Mouse (Mus musculus): ENCODE measurements at regions not wholly inside any gene's neighbourhood (a gene's known extent, or its start where the extent isn't known, plus 50 kb on each side); places are given as distances from the start of the nearest gene placed in this dataset.
"Not testable (repeated sequence)": the region's sequence is repeated elsewhere in the genome, so short reads cannot be mapped to it uniquely, and the experiment has no call there.

- no peak for DNase-seq (ENCODE audit: low read depth, low spot score)
These were observed 54.4 kb upstream of the Tcf12 start for GRCm38 (mm10) chr9:72166084-72166483.

DNA sequence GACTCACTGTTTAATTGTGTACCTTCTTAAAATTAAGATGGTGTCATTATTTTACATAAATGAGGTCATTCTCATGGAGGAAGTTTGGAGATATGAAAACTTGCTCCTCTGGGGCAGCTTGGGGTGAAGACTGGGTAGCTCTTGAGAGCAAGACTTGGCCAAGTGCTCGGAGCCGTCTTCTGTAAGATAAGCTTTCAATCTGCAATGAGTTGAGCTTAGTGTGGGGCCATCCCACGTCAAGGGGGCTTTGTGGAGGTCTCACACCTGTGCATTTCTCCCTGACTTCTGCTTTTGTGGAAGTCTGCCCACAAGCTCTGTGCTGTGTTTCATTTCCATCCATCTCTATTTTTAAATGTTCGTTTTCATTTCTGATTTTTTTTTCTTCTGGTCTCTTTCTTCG lies 54.9 kb upstream of the Tcf12 start:
- no peak for DNase-seq (ENCODE audit: low read depth, low spot score)

GRCm38 (mm10) chr9:72169231-72169630 lies 57.6 kb upstream of the Tcf12 start:
- peak; percentile 38 for DNase-seq (ENCODE audit: low read depth, low spot score)

DNA sequence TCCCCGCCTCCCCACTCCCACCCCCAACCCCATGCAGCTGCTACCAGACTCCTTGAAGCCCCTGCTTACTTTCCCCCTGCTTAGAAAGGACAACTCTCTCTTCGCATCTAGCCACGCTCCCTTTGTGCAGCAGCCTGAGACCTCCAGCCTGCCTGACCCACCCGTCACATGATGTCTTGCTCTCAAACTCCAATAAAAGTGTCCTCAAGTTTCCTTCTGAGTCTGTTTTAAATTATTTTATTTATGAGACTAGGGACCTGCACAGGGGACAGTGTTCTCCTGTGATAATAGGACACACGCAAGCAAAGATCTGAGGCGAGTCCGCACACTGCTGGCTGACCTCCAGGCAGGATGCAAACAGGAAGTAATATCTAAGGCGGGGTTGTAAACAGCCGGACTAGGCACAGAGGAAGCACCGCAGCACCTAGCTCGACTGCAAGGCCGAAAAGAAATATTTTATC lies 58.1 kb upstream of the Tcf12 start:
- peak; percentile 66 for DNase-seq (ENCODE audit: low read depth, low spot score)

GRCm38 (mm10) chr9:72170235-72170634 lies 58.6 kb upstream of the Tcf12 start:
- DNase-seq (ENCODE audit: low read depth, low spot score): peak; percentile 27

GRCm38 (mm10) chr9:72172331-72172730 lies 60.7 kb upstream of the Tcf12 start:
- no peak for DNase-seq (ENCODE audit: low read depth, low spot score)

- no peak for DNase-seq (ENCODE audit: low read depth, low spot score)
These were observed 69.3 kb upstream of the Tcf12 start for GRCm38 (mm10) chr9:72180972-72181371.

- DNase-seq (ENCODE audit: low read depth, low spot score): no peak
These were observed 71.7 kb upstream of the Tcf12 start for GRCm38 (mm10) chr9:72183336-72183735.

- DNase-seq (ENCODE audit: low read depth, low spot score): no peak
These were observed 72.3 kb upstream of the Tcf12 start for GRCm38 (mm10) chr9:72183925-72184324.

GRCm38 (mm10) chr9:72189867-72190266 lies 78.2 kb upstream of the Tcf12 start:
- no peak for DNase-seq (ENCODE audit: low read depth, low spot score)

DNA sequence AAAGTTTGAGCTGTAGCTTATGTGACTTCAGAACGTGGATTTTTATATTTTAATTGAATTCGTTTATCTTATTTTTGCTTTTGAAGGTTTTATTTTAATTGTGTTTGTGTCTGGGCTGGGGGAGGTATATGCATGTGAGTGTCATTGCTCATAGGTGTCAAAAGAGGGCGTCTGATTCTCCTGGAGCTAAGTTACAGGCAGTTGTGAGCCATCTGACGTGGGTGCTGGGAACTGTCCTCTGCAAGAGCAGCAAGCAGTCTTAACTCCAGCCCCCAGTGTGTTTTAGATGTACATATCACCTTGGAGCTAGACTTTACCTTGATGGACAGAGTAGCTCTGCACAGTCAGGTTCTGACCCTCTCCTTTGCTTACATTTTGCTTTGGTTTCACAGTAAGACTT lies 79.0 kb upstream of the Tcf12 start:
- peak; percentile 60 for DNase-seq (ENCODE audit: low read depth, low spot score)

- no peak for DNase-seq (ENCODE audit: low read depth, low spot score)
These were observed 79.4 kb upstream of the Tcf12 start for GRCm38 (mm10) chr9:72191091-72191490.

DNA sequence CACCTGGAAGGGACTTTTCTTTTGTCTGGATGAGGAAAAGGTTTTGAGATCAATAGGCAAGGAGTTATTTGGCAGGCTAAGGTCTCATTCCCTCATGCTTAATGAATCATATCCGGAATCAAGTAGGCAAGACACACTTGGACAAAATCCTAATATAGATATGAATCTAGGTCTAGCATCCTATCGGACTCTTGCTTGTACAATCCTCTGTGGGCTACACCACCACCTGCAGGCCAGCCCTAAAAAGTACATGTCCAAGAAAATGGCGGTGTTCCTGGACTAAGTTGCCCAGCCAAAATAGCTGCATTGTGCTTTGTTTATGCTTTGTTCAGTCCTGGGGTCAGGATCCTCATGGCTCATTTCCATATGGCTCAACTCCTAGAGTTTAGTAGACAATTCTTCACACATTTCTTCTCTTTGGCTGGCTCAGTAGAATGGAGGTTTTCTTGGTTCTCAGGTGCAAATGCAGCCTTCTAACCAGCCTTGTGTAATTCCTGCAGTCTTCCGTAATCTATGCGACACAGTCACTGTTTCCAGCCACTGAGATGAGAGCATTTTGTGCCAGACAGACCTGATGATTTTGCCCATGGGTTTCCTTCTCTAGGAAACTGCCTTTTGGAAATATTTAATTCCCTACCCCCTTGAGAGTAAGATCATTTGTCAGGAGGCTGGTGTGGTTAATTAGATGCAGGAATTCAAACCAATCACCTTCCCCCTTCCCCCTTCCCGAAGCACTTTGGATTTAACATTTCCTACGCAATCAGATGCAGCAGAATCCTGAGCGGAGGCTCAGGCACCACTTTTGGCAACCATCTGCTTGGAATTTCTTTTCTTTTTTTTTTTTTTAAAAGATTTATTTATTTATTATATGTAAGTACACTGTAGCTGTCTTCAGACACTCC lies 80.6 kb upstream of the Tcf12 start:
- DNase-seq (ENCODE audit: low read depth, low spot score): peak; percentile 69

DNA sequence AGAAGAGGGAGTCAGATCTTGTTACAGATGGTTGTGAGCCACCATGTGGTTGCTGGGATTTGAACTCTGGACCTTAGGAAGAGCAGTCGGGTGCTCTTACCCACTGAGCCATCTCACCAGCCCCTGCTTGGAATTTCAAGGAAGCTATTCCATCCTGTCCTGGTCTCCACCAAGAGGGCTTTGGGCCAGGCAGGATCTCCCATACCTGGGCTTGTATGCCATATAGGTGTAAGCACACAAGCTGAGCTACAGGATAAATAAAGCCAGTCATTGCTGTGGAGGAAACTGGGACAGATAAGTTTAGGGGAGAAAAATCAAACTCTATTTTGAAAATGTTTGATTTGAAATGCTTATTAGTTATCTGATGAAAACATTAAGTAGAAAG lies 81.3 kb upstream of the Tcf12 start:
- DNase-seq (ENCODE audit: low read depth, low spot score): not testable (repeated sequence)

- no peak for DNase-seq (ENCODE audit: low read depth, low spot score)
These were observed 79.3 kb upstream of the Zfp280d start for GRCm38 (mm10) chr9:72195348-72195747.

DNA sequence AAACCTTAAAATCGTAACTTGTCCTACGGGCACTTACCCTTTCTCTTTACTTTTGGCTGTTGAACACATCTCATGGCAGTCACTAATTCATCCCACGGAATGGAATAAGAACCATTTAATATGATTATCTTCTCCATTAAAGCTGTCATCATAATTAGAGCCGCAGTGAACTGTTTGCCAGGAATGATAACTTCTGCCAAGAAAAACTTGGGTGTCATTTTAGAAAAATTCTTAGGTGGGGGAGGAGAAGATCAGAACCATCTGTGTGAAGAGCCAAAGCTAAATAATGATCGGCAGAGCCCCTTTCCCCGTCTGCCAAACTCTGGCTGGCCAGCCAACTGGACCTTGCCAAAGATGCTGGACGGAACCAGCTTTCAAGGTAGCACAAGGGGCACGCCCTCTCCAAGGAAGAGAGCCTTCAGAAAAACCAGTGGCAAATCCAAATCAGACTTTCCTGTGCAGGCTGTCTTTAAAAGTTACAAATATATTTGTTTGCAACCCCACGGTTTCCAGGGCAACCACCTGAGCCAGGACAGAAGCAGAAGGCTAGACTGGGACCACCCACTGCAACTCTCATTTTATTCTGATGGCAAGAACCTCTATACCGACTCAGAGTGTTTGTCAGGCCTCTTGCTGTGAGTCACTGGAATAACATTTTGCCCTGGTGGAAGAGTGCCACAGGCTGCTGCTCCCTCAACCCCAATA lies 77.9 kb upstream of the Zfp280d start:
- peak; percentile 39 for DNase-seq (ENCODE audit: low read depth, low spot score)

GRCm38 (mm10) chr9:72197331-72197732 lies 77.3 kb upstream of the Zfp280d start:
- no peak for DNase-seq (ENCODE audit: low read depth, low spot score)

DNA sequence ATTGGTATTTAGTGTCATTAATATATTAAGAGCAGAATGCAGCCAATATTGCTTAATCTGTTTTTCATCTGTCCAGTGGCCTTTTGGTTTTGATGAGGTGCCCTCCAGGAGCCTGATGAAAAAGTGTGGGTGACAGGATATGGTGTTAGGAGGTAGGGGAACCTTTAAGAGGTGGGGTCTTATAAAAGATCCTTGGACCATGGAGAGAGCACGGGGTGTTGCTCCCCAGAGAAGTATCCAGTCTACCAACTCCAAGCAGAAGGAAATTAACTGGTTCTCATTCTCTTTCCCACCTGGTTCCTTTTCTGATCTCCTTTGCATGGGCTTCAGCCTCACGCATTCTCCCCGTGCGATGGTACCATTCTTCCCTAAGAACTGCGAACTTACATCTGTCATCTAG lies 75.7 kb upstream of the Zfp280d start:
- DNase-seq (ENCODE audit: low read depth, low spot score): no peak

- no peak for DNase-seq (ENCODE audit: low read depth, low spot score)
These were observed 70.2 kb upstream of the Zfp280d start for GRCm38 (mm10) chr9:72204357-72204905.

DNA sequence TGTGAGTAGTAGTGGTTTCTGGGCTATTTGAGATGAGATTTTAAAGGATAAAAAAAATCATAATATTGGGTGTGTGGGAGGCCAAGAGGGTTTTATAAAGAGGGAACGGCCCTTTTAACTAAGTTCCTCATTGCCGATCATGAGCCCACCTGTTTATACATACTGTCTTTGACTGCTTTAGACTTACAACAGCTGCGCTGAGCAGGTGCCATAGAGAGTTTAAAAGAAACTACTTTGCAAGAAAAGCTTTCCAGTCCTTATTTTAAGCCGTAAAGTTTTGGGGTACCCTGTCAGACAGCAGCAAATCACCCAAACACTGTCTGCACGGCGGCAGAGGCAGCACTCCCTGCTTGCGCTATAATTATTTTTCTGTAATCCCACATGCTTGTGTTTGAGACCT lies 68.8 kb upstream of the Zfp280d start:
- no peak for DNase-seq (ENCODE audit: low read depth, low spot score)

DNA sequence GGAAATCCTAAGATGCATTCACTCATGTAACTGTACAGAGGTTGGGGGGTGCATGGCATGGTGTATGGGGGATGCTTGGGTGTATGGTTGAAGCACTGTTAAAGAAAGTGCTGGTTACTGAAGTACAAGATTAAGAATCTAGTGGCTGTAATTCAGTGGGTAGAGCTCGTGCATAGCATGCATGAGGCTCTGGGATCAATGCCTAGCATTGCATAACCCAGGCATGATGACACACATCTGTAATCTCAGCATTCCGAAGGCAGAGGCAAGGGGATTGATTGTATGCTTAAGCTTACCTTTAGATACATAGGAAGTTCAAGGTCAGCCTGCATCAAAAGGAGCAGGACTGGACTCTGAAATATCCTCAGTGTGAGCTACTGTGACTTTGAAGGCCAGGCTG lies 67.7 kb upstream of the Zfp280d start:
- no peak for DNase-seq (ENCODE audit: low read depth, low spot score)

GRCm38 (mm10) chr9:72208296-72208695 lies 66.4 kb upstream of the Zfp280d start:
- DNase-seq (ENCODE audit: low read depth, low spot score): no peak

Data from R1 (cell line).